Mouse (Mus musculus) embryonic stem cell, embryonic (primary cell): ENCODE measurements around the gene Carmil3.

Experiments
- CTCF ChIA-PET, 4 experiments: fragments of 300-600 bp in 2 of 4; fragments of 350-600 bp in 2 of 4; sonication (Branson Sonifier 250); formaldehyde crosslinking; loops; one replicate each; lab custom pipeline; 2022; ENCODE audit warnings: inconsistent platforms in 2 of 4; lab: Charles Lee
- POLR2A ChIA-PET, 4 experiments: fragments of 300-600 bp in 2 of 4; fragments of 350-600 bp in 2 of 4; sonication (Branson Sonifier 250); formaldehyde crosslinking; loops; one replicate each; lab custom pipeline; 2022; ENCODE audit warnings: antibody characterized with exemption in 4 of 4, inconsistent platforms in 1 of 4; lab: Charles Lee

Gene Carmil3

GRCm38 (mm10) chr14:55478651-55479599 lies 11.5 kb upstream of the Carmil3 start, which contains the start of gene Dhrs4:
Gene Dhrs4, plus strand, starts transcription at chr14:55478758.
- POLR2A ChIA-PET = interaction anchor here (0.5 to 3.4 kb wide), 53 partner anchors 8 to 507 kb away, joined by 3 to 25 read pairs (median 4); partner anchors contain the start of genes Carmil3 (in 3 of the 4), Pck2 (in 3 of the 4), Nrl (in 2 of the 4) and A730061H03Rik (in 1 of the 4)
- CTCF ChIA-PET = interaction anchor here (0.5 to 2.9 kb wide), 83 partner anchors 8 to 693 kb away, joined by 3 to 37 read pairs (median 4); partner anchors contain the start of genes Carmil3 (in 3 of the 4), Pck2 (in 2 of the 4), Rnf31 (in 2 of the 4) and A730061H03Rik (in 1 of the 4)

- CTCF ChIA-PET = interaction anchor here (0.5 to 2.9 kb wide), 66 partner anchors 9 to 622 kb away, joined by 3 to 37 read pairs (median 5); partner anchors contain the start of genes Carmil3 (in 3 of the 4), Pck2 (in 2 of the 4), A730061H03Rik (in 1 of the 4) and Ap1g2 (in 1 of the 4)
- POLR2A ChIA-PET = interaction anchor here (0.5 to 3.4 kb wide), 48 partner anchors 9 to 465 kb away, joined by 3 to 25 read pairs (median 4); partner anchors contain the start of genes Carmil3 (in 3 of the 4), Pck2 (in 3 of the 4), Nrl (in 2 of the 4) and A730061H03Rik (in 1 of the 4)
Observed at GRCm38 (mm10) chr14:55479629-55480028, 10.8 kb upstream of the Carmil3 start.

GRCm38 (mm10) chr14:55484430-55485085 lies 5.9 kb upstream of the Carmil3 start:
- CTCF ChIA-PET = interaction anchor here in 1 of 4 experiments (0.6 kb wide), 1 partner anchor 1343 kb away, joined by 3 read pairs; no protein-coding TSS in a partner anchor

GRCm38 (mm10) chr14:55486836-55487235 lies 3.6 kb upstream of the Carmil3 start:
- CTCF ChIA-PET = interaction anchor here in 2 of 4 experiments (0.6 to 1.2 kb wide), 3 partner anchors 8 to 49 kb away, joined by 3 to 5 read pairs (median 4); partner anchors contain the start of gene Dhrs4 (in 1 of the 2)
- POLR2A ChIA-PET = interaction anchor here in 2 of 4 experiments (0.6 to 1.1 kb wide), 2 partner anchors 8 to 475 kb away, joined by 3 to 4 read pairs; no protein-coding TSS in a partner anchor

More at GRCm38 (mm10) chr14:55484430-55485085, 5.9 kb upstream of the Carmil3 start:
- POLR2A ChIA-PET = interaction anchor here in 1 of 4 experiments (0.6 to 1.7 kb wide), 2 partner anchors 13 to 85 kb away, joined by 5 read pairs; no protein-coding TSS in a partner anchor

- POLR2A ChIA-PET = interaction anchor here (0.6 to 2.9 kb wide), 31 partner anchors 9 to 868 kb away, joined by 3 to 25 read pairs (median 4); partner anchors contain the start of genes Dhrs4 (in 3 of the 4), Pck2 (in 3 of the 4), A730061H03Rik (in 2 of the 4) and Dcaf11 (in 2 of the 4)
- CTCF ChIA-PET = interaction anchor here (0.5 to 3.2 kb wide), 24 partner anchors 8 to 837 kb away, joined by 3 to 37 read pairs (median 3); partner anchors contain the start of genes Dhrs4 (in 4 of the 4), A730061H03Rik (in 1 of the 4) and Ripk3 (in 1 of the 4)
Observed at GRCm38 (mm10) chr14:55491291-55491833, 911 bp downstream of the Carmil3 start.

- ChIA-PET POLR2A (interaction anchor here in 3 of 4 experiments (0.6 to 2.9 kb wide), 18 partner anchors 10 to 323 kb away, joined by 3 to 25 read pairs (median 5); partner anchors contain the start of genes Dhrs4 (in 3 of the 3), A730061H03Rik (in 2 of the 3), Dcaf11 (in 2 of the 3) and Pck2 (in 2 of the 3)), CTCF (interaction anchor here (0.6 to 3.2 kb wide), 12 partner anchors 9 to 838 kb away, joined by 3 to 37 read pairs (median 4); partner anchors contain the start of genes Dhrs4 (in 3 of the 4) and Ripk3 (in 1 of the 4))
Observed at GRCm38 (mm10) chr14:55492103-55492502, 1.7 kb downstream of the Carmil3 start.

GRCm38 (mm10) chr14:55495509-55496240 lies 5.2 kb downstream of the Carmil3 start:
- POLR2A ChIA-PET = interaction anchor here in 1 of 4 experiments (1.2 kb wide), 1 partner anchor 9 kb away, joined by 3 read pairs; no protein-coding TSS in a partner anchor
- CTCF ChIA-PET = interaction anchor here in 3 of 4 experiments (0.7 to 2.6 kb wide), 6 partner anchors 17 to 376 kb away, joined by 3 to 8 read pairs (median 4); partner anchors contain the start of gene Dhrs4 (in 1 of the 3)

- ChIA-PET POLR2A (interaction anchor here (0.5 to 2.0 kb wide), 24 partner anchors 11 to 1087 kb away, joined by 3 to 10 read pairs (median 4); partner anchors contain the start of genes Dhrs4 (in 2 of the 4), Pck2 (in 2 of the 4), A730061H03Rik (in 1 of the 4) and Ngdn (in 1 of the 4)), CTCF (interaction anchor here (0.5 to 2.0 kb wide), 99 partner anchors 8 to 1084 kb away, joined by 3 to 31 read pairs (median 4); partner anchors contain the start of genes Cpne6 (in 4 of the 4), Dhrs4 (in 4 of the 4), A730061H03Rik (in 3 of the 4) and Dcaf11 (in 3 of the 4))
Observed at GRCm38 (mm10) chr14:55496761-55497448, 6.5 kb downstream of the Carmil3 start.

GRCm38 (mm10) chr14:55497449-55497821 lies 7.0 kb downstream of the Carmil3 start:
- ChIA-PET CTCF (interaction anchor here (0.5 to 2.0 kb wide), 89 partner anchors 8 to 817 kb away, joined by 3 to 31 read pairs (median 4); partner anchors contain the start of genes Cpne6 (in 4 of the 4), Dhrs4 (in 4 of the 4), A730061H03Rik (in 3 of the 4) and Dcaf11 (in 3 of the 4)), POLR2A (interaction anchor here (0.5 to 2.0 kb wide), 24 partner anchors 10 to 1088 kb away, joined by 3 to 10 read pairs (median 4); partner anchors contain the start of genes Dhrs4 (in 2 of the 4), Pck2 (in 2 of the 4), A730061H03Rik (in 1 of the 4) and Ngdn (in 1 of the 4))

GRCm38 (mm10) chr14:55505612-55506011 lies 15.2 kb downstream of the Carmil3 start:
- ChIA-PET CTCF (interaction anchor here in 2 of 4 experiments (0.6 to 1.1 kb wide), 3 partner anchors 8 to 292 kb away, joined by 3 to 9 read pairs (median 5); no protein-coding TSS in a partner anchor), POLR2A (interaction anchor here in 1 of 4 experiments (0.6 to 0.8 kb wide), 2 partner anchors 19 to 55 kb away, joined by 3 read pairs; partner anchors contain the start of genes A730061H03Rik and Nrl)

- ChIA-PET POLR2A (interaction anchor here in 2 of 4 experiments (0.5 to 1.7 kb wide), 2 partner anchors 10 to 11 kb away, joined by 3 to 5 read pairs; no protein-coding TSS in a partner anchor), CTCF (interaction anchor here in 1 of 4 experiments (0.9 kb wide), 2 partner anchors 11 to 50 kb away, joined by 3 to 4 read pairs; no protein-coding TSS in a partner anchor)
Observed at GRCm38 (mm10) chr14:55507801-55508200, 17.4 kb downstream of the Carmil3 start.

GRCm38 (mm10) chr14:55509540-55509939 lies 19.1 kb downstream of the Carmil3 start:
- ChIA-PET POLR2A (interaction anchor here in 2 of 4 experiments (0.7 to 1.8 kb wide), 2 partner anchors 18 to 657 kb away, joined by 3 to 5 read pairs; partner anchors contain the start of gene Carmil3 (in 1 of the 2)), CTCF (interaction anchor here in 3 of 4 experiments (0.5 to 2.8 kb wide), 4 partner anchors 12 to 365 kb away, joined by 3 to 14 read pairs (median 3); no protein-coding TSS in a partner anchor)

GRCm38 (mm10) chr14:55510125-55510731 lies 19.8 kb downstream of the Carmil3 start, which contains the start of gene Cpne6:
Gene Cpne6, plus strand, starts transcription at chr14:55510445.
- POLR2A ChIA-PET = interaction anchor here in 3 of 4 experiments (0.6 to 1.8 kb wide), 5 partner anchors 9 to 657 kb away, joined by 3 to 6 read pairs (median 5); partner anchors contain the start of genes Carmil3 (in 1 of the 3) and Pck2 (in 1 of the 3)
- CTCF ChIA-PET = interaction anchor here (0.5 to 2.8 kb wide), 8 partner anchors 10 to 686 kb away, joined by 3 to 14 read pairs (median 3); no protein-coding TSS in a partner anchor
